Mouse (Mus musculus) right cerebral cortex, postnatal 25 days (tissue): ENCODE results near the gene Rbpjl.

Experiments
- DNase-seq: peaks from one replicate; pipeline ENCODE4 v3.0.0; 2022

Rbpjl gene

GRCm38 (mm10) chr2:164431676-164432465 is 28.9 kb downstream of the Rbpjl start:
- DNase-seq: no peak

DNA sequence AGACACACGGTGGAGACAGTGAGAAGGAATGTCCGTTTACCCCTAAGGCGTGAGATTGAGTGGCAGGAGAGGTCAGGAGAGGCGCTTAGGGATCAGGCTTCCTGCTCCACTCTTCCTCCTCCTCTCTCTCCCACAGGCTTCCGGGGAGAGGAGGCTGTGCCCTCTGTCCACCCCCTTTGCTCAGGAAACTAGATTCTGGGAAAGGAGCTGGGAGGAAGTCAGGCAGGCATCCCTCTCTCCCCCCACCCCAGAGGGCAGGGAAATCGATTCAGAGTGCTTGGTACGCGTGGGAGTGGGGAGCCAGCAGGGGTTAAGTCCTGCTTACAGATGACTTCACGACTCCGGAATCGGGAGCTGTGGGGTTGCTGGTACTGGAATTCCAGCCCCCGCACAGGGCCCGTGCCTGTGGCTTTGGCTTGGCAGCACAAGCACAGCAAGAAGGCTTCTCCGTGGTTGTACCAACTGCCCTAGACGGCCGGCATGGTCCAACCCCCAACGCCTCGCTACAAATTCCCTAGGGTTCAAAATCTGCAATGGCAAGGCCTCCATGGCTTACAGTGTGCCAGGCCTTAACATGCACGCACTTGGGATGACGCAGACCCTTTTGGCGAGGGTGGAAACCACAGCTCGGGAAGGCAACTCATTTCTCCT is 29.7 kb downstream of the Rbpjl start:
- DNase-seq: no peak

DNA sequence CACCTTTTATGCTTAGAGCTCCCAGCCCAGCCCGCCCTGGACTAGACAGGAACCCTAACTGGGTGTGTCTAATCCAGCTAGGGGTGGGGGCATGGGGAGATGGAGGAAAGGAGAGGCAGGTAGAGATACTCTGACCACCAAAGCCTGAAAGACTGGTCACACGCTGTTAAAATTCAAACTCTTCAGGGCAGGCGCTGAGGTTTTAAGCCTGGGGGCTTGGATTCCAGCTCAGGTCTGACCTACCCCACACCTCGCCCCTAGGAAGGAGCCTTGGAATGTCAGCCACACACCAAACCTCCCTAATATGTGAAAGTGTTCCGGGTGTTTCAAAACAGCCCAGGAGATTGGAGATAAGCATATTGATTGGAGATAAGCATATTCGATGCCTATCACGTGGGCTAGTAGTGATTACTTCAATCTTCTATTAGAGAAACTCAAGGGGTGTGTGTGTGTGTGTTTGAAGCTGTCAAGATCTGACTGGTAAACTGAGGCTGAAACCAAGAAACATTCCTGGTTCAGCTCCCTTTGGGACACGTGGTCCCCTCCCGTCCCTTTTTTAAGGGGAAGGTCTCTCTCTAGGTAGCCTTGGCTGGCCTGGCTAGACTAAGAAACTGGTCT is 30.4 kb downstream of the Rbpjl start:
- DNase-seq: no peak

DNA sequence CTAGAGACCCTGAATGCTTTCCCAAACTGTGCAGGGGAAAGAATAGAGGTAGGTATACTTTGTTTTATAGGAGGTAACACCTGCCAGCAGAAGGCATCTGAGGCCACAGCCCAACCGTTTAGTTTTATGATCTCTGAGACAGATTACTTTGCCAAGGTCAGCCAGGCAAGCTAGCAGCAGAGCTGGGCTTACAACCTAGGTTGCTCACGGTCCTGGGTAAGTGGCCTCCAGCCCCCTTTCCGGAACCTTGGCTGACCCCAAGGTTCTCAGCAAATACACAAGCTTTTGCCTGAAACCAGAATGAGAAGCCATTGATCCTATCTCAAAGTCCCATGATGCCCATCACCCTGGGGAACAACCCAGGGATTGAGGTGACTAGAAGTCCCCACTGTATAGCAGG is 31.7 kb downstream of the Rbpjl start:
- no peak for DNase-seq

- DNase-seq: no peak
Measured at GRCm38 (mm10) chr2:164435216-164436090, 32.5 kb downstream of the Rbpjl start.

GRCm38 (mm10) chr2:164436215-164436913 is 33.4 kb downstream of the Rbpjl start:
- no peak for DNase-seq

GRCm38 (mm10) chr2:164436961-164437360 is 34.0 kb downstream of the Rbpjl start:
- DNase-seq: no peak

DNA sequence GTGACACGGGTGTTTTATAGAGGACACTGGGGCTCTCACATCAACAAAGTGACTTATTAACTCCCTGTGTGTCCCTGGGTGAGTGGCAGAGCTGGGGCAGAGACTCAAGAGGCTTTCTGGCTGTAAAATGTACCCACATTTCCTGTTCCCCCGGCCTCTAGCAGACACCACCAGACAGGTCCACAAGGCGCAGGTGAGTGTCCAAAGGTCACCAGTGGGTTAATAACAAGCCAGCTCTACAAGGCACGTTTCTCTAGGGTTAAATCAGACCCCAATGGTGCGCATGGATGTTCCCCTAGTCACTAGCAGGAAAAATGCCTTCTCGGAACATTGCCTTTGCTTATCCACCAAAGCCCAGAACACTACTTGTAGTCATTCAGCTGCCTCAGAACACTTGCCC is 34.8 kb downstream of the Rbpjl start:
- DNase-seq: no peak

DNA sequence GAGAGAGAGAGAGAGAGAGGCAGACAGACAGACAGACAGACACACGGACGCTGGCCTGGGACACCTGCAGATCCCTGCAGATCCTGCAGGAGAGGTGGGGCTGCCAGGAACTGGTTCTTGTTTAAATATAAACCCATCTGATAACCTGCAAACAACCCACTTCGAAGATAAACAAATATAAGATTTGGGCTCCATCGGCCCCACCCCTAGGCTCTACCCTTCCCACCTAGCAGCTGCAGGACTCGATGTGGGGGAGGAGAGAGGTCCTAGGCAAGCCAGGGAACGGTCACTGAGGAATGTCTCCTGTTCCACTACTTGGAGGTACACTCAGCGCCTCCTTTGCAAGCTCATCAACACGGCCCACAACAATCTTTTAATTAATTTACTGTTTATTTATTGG is 35.3 kb downstream of the Rbpjl start:
- no peak for DNase-seq

DNA sequence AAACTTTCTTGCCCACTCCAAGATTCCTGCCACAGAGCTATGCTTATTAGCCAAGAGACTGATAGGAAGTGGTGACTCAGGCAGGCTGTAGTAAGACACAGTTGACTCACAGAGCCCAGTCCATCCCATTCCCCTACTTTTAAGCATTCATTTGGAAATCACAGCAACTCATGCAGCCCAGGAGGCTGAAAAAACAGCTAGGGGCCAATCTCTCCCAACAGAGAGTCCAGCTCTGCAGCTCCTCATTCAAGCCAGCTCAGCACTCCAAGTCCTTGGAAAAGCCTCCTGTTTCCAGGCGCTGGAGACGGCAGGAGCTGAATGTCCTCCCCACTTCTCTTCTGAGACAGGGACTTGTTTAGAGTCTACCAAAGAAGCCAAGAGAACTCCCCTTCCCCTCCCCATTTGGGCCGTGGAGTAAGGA is 36.1 kb downstream of the Rbpjl start:
- DNase-seq: no peak

- DNase-seq: no peak
Measured at GRCm38 (mm10) chr2:164440314-164440713, 37.4 kb downstream of the Rbpjl start.

GRCm38 (mm10) chr2:164441155-164441554 is 38.2 kb downstream of the Rbpjl start:
- no peak for DNase-seq

DNA sequence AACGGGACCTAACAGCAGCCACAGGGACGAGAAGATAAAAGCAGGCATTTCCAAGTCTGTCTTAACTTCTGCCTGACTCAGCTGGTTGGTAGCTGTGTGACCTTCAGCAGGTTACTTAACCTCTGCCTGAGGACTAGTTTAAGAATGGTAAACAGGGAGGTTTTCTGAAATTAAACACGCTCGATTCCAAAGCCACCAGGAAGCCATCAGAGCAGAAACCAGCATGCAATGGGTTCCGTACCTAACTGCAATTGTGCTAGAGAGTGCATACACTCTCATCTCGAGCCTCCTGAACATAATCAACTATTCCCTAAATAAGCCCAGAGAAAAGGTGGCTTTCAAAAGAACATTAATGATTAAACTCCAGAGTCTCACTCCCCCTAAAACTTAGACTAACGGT is 38.8 kb downstream of the Rbpjl start:
- DNase-seq: no peak

DNA sequence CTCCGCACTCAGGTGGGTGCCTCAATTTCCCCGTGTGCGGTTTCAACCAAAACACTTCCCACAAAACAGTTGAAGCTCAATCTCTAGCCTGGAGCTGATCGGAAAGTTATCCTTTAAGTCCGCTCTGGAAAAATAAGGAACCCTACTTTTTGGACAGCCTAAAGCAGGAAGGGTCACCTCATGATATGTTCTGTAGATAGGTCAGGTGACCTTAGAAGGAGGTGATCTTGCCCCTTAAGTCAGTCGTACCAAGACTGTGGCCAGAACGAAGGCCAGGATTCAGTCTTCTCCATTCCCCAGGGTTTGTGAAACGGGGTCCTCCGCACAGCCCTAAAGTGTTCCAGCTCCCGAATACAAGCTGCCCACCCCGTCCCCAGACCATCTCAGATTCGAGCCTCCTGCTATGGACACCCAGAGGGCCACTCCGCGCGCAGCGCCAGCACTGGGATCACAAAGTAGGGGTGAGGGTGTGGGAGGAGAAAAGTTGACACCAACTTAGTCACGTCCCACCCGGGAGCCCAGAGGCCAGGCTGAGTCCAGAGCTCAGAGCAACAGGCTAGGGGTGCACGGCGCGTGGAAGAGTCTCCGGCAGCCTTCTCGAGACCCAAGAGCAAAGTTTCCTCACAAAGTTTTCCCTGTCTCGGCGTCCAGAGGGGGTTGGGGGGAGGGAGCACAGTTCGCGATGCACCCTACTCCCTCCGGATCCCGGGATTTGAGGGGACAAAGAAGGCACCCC is 39.5 kb downstream of the Rbpjl start:
- DNase-seq: no peak

GRCm38 (mm10) chr2:164443051-164443437 is 40.1 kb downstream of the Rbpjl start:
- DNase-seq: peak; percentile 78

- no peak for DNase-seq
Measured at GRCm38 (mm10) chr2:164443460-164444000, 40.6 kb downstream of the Rbpjl start, which contains the start of gene Sdc4. Gene Sdc4, minus strand, starts transcription at chr2:164443887.

DNA sequence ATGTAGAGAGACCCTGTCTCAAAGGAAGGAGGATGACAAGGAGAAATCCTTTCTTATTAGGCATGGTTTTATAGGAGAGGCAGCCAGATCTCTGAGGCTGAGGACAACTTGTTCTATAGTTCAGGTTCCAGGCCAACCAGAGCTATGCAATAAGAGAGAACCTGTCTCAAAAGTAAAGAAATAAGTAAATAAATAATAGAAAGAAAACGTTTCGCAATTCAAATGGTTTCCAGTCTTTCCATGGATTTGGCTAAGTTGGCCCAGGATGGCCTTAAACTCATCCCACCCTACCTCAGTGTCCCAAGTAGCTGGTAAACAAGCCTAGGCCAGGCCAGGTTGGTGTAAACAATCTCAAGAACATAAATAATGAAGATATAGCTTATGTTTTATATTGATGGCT is 41.8 kb downstream of the Rbpjl start:
- no peak for DNase-seq

DNA sequence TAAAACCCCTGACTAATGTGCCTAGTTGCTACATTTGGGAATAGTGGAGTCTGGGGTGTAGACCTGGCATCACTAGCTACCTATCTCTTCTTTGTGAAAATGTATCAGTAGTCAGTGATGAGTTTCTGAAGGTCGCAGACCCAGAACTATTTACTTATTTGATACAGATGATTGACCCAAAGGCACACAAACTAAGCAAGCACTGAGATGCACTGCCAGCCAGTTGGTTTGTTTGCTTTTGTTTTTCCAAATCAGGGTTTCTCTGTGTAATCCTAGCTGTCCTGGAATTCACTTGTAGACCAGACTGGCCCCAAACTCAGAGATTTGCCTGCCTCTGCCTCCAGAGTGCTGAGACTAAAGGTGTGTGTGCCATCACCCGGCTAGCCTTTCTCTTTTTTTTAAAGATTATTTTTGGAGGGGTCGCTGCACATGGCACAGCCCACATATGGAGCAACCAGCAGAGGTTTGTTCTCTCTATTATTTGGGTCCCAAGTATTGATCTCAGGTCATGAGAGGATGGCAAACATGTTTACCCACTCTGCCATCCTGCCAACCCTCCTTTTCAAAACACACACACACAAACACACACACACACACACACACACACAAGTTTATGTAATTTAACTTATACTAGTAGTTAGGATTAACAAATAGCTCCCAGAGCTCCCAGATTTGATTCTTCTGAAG is 42.6 kb downstream of the Rbpjl start:
- DNase-seq: no peak

DNA sequence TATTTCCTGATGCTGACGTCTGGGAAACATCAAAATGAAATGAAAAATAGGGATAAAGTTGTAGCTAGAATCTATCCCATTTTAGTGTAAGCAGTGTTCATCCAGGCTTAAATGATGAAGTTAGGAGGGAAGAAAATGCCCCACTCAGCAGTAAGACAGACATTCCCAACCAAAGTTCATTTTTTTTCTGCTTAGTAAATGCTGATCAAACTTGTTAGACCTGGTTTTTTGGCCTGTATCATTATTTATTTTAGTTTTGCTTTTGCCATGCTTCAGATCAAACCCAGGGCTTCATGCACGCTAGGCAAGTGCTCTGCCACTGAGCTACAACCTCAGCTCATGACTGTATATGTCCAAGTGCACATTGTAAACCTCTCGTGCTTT is 43.1 kb downstream of the Rbpjl start:
- DNase-seq: no peak

GRCm38 (mm10) chr2:164448140-164448539 is 45.2 kb downstream of the Rbpjl start:
- no peak for DNase-seq

- no peak for DNase-seq
Measured at GRCm38 (mm10) chr2:164448921-164449320, 46.0 kb downstream of the Rbpjl start.
